Mouse (Mus musculus): ENCODE measurements around the gene Rassf2. TPM values are rescaled to one million over a fixed set of nuclear protein-coding genes. Genes with fewer than 3 reads are reported as not detected.
A peak's percentile ranks its signal among the peaks of the same experiment; 100 is the strongest.

Gene Rassf2
- total RNA-seq, 2 experiments from 2014 or later, result 62.4 to 118 TPM

DNA sequence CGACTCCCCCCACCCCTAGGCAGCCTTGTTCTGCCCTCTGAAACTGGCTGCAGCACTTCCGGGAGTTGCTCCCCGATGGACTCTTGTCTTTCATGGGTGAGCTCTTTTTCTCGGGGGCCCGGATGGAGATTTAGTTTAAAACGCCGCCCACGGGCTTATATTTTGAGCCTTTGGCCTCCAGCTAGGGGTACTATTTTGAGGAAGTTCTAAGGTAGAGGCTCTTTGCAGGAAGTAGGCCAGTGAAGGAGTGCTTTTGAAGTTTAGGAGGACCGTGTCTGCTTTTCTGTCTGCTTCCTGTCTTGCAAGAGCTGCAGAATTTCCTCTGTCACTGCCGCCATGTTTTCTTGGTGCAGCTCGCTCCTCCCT, 5.4 kb upstream of the Rassf2 start:
- peak; percentile 85 for ATAC-seq (ENCODE audit: poor library complexity, severe bottlenecking)

DNA sequence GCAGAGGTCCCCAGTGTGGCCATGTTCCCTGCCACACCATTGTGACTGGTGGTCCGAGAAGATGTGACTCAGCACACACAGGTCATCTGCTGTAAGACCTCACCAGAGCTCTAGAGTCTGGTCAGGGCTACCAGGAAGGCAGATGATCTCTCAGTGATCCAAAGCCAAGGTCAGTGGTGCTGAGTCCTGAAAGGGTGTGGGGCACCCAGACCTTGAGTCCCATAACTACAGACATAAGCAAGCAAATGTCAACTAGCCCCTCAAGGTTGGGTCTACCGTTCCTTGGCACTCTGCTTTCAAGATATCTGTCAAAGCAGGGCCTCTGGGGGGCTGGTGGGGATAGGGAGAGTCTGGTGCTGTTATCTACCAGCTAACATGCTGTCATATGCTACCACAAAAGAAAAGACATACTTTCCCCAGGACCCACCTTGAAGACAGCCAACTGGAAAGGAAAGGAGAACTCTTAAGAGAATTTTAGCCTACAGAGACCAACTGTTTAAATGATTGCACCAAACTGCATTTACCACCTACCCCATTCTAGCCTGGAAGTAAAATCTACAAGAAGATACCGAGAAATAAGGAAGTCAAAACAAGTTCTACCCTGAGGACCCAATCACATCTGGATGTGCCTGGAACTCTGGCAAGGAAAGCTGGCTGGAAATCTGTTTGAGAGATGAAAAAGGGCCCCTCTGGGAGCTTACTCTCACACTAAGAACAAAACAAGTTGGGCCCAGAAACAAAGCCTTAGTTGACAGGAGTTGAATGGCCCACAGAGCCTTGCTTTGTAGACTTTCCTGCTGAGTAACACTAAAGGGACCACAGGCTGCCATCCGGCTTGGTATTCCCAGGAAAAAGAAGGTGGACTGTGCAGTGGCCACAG, 4.8 kb upstream of the Rassf2 start:
- ATAC-seq (ENCODE audit: poor library complexity, severe bottlenecking), result no peak

DNA sequence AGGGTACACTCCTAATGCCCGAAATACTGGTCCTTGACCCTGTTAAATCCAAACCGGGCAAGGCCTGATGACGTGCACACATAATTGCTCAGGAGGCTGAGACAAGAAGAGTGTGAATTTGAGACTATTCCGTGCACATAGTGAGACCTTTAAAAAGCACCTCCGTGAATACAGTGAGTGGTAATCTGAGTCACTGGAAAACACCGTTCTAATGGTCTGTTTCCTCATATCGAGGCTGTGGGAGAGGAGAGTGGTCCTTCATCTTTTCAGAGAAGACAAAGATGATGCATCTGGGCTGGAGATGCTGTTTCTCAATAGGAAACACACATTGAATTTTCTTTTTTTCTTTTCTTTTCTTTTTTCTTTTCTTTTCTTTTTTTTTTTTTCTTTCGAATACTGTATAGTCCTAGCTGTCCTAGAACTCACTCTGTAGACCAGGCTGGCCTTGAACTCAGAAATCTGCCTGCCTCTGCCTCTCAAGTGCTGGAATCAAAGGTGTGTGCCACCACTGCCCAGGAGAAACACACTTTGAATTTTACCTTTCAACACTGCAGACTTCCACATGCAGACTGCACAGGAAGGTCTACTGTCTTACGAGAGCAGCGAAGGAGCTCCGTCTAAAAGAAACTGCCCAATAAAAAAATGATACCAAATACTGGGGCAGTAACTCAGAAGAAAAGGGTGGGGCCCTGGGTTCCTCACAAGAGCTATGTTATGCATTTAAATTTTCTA, 1.5 kb upstream of the Rassf2 start:
- ATAC-seq (ENCODE audit: poor library complexity, severe bottlenecking), result no peak

DNA sequence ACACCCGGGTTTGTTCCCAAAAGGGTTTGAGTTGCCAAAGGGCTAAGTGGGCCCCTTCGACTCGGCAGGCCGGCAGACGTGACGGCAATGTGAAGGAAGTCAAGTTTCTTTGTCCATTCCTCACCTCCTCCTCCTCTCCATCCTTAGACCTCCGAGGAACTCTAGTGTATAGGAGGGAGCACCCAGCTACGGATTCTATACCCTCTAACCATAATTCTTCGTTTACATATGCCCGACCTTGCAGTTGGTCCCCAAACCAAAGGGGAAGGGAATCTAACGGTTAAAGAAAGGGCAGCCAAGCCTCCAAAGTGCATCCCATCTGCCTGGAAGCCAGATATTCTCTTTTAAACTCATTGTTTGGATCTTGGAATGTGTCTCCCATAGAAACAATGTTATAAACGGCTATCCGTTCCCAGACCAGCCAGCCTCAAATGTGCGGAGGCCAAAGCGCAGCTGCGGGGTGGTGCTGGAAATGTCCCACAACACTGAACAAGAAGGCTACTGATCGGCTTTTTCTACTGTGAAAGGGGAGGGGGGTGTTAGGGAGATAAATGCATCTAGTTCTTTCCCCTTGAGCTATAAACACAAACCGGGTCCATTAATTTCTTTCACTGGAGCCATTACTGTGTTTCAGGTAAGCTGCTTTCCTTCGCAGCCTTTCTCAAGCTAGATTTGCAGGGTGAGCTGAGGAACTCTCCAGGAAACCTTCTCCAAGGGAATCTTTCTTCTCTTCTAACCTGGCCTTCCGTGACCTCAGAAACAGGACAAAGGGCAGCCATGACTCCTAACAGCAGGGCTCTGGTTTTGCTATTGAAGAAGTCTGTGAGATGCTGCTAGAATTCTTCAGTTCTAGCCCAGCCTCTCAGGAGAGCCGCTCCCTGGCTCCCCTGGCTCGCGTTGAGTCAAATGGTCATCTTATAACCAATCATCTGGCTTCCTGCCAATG, 633 bp upstream of the Rassf2 start:
- ATAC-seq (ENCODE audit: poor library complexity, severe bottlenecking), result no peak

DNA sequence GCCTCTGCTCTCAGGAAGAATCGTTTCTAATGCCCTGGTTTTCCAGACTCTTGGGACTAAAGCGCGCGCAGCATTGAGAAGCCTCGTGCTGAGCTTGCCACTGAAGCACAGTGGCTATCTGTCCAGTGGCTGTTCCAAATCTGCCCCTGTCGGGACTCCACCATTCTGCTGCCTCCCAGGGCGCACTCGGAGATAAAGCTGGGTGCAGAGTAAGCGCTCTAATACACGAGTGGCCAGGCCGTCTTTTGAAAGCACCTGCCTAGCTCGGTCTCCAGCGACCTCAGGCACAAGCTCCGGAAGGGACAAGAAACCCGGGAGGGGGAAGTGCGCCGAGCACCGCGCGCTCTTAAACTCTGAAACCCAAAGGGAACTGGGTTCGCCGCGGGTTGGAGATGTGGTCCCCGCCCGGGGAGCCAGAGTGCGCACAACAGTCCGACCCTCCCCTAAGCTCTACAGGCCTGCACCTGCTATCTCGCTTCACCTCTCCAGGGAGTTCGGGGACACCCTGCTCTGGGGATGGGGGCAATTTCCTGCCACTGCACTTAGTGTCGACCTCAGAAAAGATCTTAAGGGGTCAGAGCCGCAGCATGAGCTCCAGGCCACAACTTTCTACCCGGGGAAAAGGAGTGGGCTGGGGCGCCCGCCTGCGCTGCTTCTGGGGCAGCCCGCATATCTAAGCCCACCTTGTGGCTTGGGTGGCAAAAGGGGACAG, 1.0 kb downstream of the Rassf2 start:
- peak; percentile 61 for ATAC-seq (ENCODE audit: poor library complexity, severe bottlenecking)

DNA sequence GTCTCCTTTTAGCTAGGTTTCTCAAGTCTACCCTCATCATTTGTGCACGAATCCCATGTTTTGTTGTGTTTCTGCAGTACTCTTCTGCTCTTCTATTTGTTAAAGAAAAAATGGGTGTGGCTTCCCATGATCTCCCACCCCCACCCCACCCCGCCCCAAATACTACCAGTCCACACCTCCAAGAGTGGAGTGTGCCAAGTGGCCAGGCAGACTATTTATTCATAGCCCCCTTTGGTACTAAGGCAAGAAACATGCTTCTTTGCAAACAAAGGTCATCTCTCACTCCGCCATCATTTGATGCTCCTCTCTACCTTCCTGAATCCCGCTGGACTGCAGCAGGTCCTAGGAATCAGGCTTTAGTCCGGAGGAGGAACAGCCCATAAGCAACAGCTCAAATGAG, 2.0 kb downstream of the Rassf2 start:
- no peak for ATAC-seq (ENCODE audit: poor library complexity, severe bottlenecking)

DNA sequence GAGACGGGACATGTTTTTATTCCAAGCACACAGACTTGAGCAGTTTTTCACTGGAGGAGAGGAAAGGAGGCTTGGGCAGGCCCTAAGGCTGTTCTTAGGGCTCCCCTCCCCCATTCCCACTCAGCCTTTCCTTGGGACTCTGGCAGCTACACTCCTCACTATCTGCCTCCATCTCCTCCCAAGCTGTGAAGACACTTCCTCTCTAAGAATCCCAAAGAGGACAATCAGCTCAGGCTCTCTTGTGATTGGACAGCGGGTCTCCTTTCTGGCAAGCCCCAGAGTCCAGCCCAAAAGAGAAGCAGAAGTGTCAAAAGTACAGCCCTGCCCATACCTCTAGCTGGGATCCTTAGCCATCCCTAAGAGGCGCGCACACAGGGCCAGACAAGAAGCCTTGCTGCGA, 2.7 kb downstream of the Rassf2 start:
- ATAC-seq (ENCODE audit: poor library complexity, severe bottlenecking), result peak; percentile 31

DNA sequence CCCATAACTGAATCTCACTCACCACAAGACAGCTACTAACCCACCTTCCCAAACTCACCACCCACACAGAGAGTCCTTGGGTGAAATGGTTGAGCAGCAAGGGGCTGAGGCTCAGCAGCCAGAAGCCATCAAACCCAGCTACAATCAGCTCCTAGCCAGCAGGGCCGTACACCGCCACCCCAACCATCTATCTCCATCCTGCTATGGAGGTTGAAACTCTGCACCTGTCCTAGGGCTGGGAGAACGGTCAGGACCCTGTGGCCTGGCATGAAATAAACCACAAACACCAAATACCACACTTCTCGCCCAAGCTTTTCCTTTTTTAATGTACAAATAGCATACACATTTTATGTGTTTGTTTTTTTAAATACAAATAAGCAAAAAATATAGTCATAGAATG, 6.0 kb downstream of the Rassf2 start:
- no peak for ATAC-seq (ENCODE audit: poor library complexity, severe bottlenecking)

DNA sequence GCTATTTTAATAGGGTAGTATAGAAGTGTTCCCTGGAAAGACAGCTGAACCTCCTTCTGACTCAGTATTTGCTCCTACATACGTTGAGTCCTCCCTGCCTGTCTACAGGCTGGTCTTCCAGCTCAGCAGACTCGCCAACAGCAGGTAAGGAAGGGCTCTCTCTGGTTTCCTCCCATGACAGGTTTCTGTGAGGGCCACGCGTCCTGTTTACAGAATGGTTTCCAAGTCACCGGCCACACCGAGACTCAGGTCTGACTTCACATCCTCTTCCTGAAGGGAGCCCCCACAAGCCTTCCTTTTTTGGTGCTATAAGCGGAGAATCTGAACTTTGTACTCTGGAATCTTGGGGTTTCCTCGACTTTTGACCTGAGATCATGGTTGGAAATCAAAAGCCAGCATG, 7.4 kb downstream of the Rassf2 start:
- peak; percentile 19; the same call in 1 of the 2 replicates for ATAC-seq (ENCODE audit: poor library complexity, severe bottlenecking)

DNA sequence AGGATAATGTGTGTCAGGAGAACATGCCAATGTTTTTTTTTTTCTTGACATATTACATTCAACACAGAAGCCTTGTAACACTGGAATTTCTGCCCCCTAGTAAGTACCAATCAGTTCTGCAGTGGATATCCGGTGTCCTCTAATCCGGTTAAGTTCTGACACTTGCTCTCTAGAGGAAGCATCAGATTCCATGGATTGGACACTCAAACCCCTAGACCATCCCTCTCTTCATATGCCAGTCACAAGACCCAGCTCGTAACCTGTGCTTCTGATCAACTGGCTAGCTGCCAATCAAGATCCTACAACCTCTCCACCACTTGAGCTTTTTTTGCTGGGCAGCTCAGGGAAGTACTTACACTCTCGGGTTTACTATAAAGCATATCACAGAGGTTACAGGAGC, 8.4 kb downstream of the Rassf2 start:
- no peak for ATAC-seq (ENCODE audit: poor library complexity, severe bottlenecking)

DNA sequence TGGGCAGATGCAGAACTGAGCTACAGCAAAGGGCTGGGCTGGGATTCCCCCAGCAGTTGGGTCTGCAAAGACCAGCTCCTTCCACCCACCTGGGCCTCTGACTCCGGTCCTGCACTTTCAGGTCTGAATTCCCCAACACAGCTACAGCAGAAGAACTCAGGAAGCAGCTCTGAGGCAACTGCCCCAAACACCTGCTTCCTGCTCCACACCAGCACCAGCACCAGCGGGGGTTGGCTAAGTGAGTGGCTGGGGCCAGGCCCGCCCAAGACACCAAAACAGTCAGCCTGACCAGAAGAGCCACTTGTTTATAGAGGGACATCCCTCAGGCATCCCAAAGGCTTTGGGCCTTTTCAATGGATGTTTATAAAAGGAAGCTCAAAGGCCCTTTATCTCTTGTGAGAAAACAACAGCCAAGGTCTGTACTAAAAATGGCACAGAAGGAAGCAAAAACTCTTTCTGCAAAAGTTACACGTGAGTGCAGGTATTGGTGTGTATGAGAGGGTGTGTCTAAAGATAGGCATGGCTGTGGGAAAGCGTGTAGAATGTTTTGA, 9.0 kb downstream of the Rassf2 start:
- ATAC-seq (ENCODE audit: poor library complexity, severe bottlenecking), result peak; percentile 58

DNA sequence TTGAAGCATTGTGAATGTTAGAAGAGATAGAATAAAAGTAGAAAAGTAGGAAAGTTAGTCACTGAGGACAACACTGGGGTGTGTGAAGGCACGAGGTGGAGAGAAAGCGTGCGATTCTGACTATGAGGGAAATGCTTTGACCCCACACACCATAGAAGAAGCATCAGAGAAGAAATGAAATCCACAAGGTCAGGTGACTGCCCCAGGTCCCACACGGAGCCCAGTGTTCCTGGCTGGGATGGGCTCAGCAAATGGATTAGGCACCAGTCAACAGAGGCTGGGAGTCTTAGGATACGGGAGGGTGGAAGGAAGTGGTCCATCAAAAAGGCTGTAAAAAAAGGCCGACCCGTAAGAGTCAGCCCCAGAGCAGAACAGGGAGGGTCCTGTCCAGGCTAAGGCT, 9.6 kb downstream of the Rassf2 start:
- no peak for ATAC-seq (ENCODE audit: poor library complexity, severe bottlenecking)

DNA sequence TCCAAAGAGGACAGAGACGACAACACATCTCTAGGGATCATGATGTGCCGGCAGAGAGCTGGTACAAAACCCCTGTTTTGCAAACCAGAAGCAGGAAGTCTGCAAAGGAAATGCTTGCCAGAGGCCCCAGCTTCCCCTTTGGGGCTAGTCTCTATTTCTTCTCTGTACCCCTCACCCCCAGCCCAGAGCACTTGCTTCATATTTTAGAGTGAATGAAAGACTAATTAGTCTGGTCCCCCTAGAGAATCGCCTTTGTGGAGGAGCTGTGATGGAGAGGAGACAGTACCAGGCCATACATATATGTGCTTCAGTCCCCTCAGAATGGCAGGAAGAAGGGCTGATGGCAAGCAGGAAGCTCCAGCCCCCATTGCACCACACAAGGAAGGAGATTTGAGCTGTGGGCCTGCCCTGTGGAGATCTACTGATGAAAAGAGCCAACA, 10.7 kb downstream of the Rassf2 start:
- peak; percentile 70 for ATAC-seq (ENCODE audit: poor library complexity, severe bottlenecking)

DNA sequence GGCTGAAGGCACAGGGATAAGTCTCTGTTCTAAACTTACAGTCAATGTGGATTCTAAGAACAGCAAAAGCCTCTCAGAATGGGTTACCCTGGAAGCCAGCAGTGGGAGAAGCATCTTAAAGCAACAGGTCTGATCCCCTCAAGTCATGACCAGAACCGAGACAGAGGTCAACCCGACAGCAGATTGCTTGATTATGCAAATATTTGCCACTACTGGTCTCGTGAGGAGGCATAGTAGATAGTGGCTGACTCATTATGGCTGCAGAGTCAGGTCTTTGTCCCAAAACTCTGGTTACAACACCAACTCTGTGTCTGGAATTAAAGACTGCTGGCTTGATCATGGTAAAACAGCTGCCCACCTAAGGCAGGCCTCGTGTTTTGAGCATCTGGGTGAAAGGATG, 11.9 kb downstream of the Rassf2 start:
- ATAC-seq (ENCODE audit: poor library complexity, severe bottlenecking), result no peak

DNA sequence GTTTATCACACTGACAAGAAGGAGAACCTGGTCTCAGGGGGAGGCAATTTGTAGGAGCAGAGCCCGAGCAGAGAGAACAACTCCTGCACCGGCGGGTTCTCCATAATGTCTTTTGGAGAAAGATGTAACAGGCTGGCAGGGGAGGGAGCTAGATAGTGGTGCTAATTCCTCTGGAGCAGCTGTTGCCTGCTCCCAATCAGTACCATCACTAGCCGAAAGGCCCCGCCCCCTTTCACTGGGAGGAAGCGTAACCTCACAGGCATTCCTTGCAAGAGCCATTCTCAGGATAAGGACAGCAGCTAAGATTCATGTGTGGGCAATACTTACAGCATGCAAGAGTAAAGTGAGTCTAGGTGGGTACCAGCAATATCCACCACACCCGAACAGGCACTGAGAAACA, 12.4 kb downstream of the Rassf2 start:
- no peak for ATAC-seq (ENCODE audit: poor library complexity, severe bottlenecking)

DNA sequence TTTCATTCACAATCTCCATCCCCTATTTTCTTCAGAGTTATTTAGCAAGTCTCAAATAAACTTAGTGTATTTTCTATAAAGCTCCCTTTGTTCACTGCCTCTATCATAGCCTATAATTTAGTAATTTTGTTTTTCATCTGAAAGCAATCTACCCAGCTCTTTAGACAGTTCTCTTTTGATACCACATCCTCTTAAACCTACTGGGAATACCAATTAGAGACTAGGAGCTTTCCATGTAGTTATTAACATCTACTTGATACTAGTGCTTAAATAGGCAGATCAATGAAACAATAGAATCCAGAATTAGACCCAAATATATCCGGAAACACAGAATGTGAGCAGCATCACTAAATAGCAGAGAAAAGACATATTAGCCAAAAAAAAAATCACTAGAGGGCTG, 14.0 kb downstream of the Rassf2 start:
- ATAC-seq (ENCODE audit: poor library complexity, severe bottlenecking), result no peak

DNA sequence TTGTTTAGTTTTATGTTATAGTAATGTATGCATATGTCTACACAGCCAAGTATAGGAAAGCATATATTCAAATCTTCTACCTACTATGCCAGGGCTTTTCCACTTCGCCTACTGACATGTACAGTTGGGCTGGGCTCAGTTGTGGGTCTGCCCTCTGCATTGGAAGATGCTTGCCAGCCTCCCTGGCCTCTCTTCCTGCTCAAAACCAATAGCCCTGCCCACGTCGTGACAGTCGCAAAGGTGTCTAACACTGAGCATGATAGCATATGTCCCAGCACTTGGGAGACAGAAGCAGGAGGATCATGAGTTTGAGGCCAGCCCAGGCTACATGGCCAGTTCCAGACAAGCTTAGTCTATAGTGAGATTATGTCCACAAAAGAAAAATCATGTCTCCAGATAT, 16.9 kb downstream of the Rassf2 start:
- ATAC-seq (ENCODE audit: poor library complexity, severe bottlenecking), result no peak

DNA sequence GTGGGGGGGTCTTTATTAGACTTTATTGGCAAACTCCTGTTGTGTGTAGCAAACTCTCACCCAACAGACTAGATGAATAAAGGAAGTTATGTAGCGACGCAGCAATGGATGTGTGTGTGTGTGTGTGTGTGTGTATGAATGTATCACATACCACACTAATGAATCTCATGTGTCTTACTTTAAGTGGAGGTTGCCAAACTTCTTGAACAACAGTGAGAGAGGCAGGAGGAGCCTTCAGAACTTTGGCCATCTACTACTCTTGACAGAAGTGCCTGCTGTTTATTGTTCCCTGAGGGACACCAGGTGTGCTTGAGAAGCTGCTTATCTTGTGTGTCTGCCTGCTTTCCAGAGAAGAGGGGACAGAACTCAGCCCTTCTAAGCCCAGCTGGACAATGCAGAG, 19.3 kb downstream of the Rassf2 start:
- ATAC-seq (ENCODE audit: poor library complexity, severe bottlenecking), result no peak

DNA sequence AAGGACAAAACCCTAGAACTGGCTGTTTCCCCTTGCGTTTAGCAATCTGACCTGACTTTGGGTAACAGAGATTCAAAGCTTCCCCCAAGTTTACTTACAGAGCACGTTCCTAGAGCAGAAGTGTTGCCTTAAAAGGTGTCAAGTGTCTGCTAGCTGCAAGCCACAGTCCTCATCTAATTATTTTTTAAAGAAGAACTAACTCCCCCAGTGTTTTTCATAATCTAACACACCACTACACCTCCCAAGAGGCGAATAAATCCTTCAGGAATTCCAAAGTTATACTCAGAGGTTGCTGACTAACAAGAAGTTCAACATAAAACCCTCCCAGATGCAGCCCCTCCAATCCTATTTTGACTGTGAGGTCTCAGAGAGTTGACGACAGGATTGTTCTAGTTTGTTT, 21.9 kb downstream of the Rassf2 start:
- no peak for ATAC-seq (ENCODE audit: poor library complexity, severe bottlenecking)

DNA sequence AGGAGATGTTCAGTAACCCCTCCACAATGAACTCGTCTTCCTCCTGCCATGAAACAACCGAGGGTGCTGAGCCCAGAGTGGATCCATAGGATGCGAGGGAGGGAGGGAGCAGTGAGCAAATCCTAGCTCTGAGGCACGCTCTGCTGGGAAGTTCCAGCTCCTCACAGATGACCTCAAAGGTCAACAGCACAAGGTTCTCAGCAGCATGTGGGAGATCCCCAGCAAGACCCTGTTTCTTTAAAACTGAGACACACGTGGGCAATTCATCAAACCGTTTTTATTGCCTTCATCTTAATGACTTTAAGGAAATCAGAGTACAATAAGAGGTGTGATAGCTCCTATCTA, 22.6 kb downstream of the Rassf2 start:
- ATAC-seq (ENCODE audit: poor library complexity, severe bottlenecking), result no peak

Measured in megakaryocyte, adult 5-6 weeks (primary cell).